Comparison of ENCODE assay signal across 18 mouse cellular contexts in the genomic region with DNA sequence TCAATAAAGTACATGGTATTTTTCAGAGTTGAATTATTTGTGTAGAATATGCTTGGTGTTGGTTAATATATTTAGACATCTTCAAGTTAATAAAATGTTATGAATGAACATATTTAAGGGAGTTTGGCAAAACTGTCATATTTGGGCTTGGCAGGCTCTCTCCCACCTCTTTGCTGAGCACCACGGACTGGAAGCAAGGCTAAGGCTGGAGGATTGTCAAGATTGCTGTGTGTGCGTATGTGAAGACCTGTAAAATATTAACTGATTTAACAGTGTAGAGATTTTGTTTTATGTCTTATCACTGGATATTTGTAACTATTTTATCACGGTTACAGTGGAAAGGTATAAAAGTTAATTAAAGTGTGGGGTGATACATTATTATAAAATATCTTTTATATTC.
"Had no signal": no experiment of that assay in that cellular context is flagged by ENCODE, and none has a peak within 500 bp of the region (broad histone marks: within the 10 kb centered on the region; RNA-seq: fewer than 3 reads in every experiment).

No protein-coding gene starts in this region.

- H3K4me2 ChIP-seq: lung, embryonic 15.5 days; midbrain, embryonic 11.5 days; midbrain, embryonic 13.5 days; midbrain, embryonic 15.5 days; neural tube, embryonic 12.5 days; stomach, embryonic 15.5 days had no signal

- H3K27me3 ChIP-seq: lung, embryonic 15.5 days; megakaryocyte, embryonic 14.5 days; midbrain, embryonic 13.5 days; midbrain, embryonic 15.5 days; neural tube, embryonic 12.5 days; stomach, embryonic 15.5 days had no signal

- H3K4me1 ChIP-seq: lung, embryonic 15.5 days; megakaryocyte, embryonic 14.5 days; midbrain, embryonic 13.5 days; midbrain, embryonic 15.5 days; neural tube, embryonic 12.5 days; stomach, embryonic 15.5 days had no signal

- H3K9ac ChIP-seq: liver, postnatal 0 days; lung, embryonic 15.5 days; midbrain, embryonic 13.5 days; midbrain, embryonic 15.5 days; neural tube, embryonic 12.5 days; stomach, embryonic 15.5 days had no signal

- DNase-seq: liver, postnatal 0 days; lung, adult 2 months; lung, postnatal 14 days; lung, postnatal 36 days; right cerebral cortex, postnatal 14 days; thymus, adult 2 months; thymus, postnatal 25 days; thymus, postnatal 4 days had no signal

- H3K36me3 ChIP-seq: lung, embryonic 15.5 days; midbrain, embryonic 13.5 days; midbrain, embryonic 15.5 days; neural tube, embryonic 12.5 days; stomach, embryonic 15.5 days had no signal

- H3K9me3 ChIP-seq: lung, embryonic 15.5 days; midbrain, embryonic 13.5 days; midbrain, embryonic 15.5 days; neural tube, embryonic 12.5 days; stomach, embryonic 15.5 days had no signal

- H3K27ac ChIP-seq: lung, embryonic 15.5 days; macrophage; midbrain, embryonic 13.5 days; midbrain, embryonic 15.5 days; neural tube, embryonic 12.5 days; stomach, embryonic 15.5 days; stomach, postnatal 0 days had no signal

- H3K4me3 ChIP-seq: lung, embryonic 15.5 days; megakaryocyte, embryonic 14.5 days; midbrain, embryonic 13.5 days; midbrain, embryonic 15.5 days; neural tube, embryonic 12.5 days; stomach, embryonic 15.5 days had no signal

- ATAC-seq: liver, postnatal 0 days; lung, postnatal 0 days; midbrain, embryonic 13.5 days; midbrain, embryonic 15.5 days had no signal
